Mouse (Mus musculus) layer of hippocampus, adult 9-10 months (tissue): ENCODE data around the gene Rcsd1.

Experiments used
- DNase-seq: peaks from one replicate; pipeline ENCODE4 v3.0.0; 2022; ENCODE audit warnings: low spot score

The Rcsd1 gene

DNA sequence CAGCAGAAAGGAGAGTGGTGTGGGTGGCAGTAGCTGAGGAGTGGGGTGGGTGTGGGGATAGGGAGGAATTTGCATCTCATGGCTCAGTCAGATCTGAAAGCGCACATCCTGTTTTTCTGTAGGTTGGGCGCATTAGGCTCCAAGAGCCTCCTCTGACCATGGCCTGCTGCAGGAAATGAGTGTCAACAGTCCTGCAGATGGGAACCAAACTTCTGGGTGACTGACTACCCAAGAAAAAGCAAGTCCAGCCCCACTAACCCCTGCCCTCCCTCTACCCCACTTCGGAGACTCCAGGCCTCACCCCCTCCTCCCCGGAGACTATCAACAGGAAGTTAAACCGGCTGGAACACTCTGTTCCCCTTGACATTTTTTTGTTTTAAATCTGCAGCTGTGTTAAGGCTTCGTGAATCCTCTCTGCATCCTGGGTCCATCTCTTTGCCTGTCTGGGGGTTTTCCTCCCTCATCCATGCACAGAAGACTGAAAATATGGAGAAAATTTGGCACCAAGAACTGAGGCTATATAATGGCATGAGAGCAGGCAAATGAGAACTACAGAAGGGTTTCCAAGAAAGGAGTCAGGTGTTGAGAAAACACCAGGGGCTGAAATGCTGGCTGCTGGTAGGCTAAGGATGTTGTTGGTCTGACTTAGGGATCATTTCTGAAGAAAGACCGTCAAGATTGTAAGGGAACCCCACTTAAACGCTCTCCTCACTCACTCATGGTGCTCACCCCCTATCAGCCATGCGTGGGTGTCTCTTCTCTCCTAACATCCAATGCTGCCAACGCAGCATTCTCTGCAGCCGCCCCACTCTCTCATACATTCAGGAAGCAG is 8.4 kb upstream of the Rcsd1 start:
- DNase-seq, result no peak

DNA sequence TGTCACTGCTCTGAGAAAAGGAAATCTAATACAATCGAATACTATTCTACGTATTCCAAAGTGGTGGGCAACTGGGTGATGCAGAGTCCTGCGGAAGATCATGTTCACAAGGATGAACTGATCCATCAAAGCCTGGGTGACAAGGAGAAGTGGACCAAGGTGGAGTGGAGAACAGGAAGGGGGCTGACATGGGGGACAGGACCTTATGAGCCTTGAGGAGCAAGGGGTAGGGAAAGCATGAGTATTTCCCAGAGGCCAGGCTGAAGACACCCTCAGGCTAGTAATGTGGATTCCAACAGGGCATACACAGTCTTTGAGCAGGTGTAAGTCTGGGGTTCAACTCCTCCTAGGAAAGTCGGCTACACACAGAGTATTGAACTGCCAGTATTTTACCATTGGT is 6.9 kb upstream of the Rcsd1 start:
- no peak for DNase-seq

DNA sequence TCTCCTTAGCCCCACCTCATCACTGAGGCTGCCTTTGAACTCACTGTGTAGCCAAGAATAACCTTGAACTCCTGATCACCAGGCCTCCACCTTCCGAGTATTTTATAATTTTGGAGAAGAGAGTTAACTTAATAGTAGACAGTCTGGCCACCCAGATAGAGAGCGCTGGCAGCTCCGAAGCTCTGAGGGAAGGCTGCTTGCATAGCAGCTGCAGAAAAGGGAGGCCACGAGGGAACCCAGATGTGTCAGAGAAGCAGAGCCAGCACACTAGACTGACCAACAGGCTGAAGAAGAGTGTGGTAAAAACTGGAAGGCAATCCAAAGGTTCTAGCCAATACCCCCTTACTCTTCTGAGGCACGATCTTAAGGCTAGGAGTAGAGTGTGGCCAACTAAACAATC is 4.2 kb upstream of the Rcsd1 start:
- no peak for DNase-seq

DNA sequence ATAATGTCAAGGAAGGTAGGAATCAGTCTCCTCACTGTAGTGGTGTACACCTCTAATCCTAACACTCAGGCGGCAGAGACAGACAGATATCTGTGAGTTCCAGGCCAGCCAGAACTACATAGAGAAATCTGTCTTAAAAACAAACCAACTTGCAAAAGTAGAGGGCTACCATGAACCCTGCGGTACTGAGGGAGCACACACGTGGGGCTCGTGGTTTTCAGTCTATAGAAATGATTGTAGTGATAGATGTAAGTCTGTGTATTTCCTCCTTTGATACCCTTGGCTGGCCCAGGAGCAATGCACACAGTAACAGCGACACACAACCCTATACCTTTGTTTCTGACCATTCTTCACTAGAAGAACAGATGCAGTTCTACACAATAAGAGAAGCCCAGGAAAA is 2.4 kb upstream of the Rcsd1 start:
- no peak for DNase-seq

DNA sequence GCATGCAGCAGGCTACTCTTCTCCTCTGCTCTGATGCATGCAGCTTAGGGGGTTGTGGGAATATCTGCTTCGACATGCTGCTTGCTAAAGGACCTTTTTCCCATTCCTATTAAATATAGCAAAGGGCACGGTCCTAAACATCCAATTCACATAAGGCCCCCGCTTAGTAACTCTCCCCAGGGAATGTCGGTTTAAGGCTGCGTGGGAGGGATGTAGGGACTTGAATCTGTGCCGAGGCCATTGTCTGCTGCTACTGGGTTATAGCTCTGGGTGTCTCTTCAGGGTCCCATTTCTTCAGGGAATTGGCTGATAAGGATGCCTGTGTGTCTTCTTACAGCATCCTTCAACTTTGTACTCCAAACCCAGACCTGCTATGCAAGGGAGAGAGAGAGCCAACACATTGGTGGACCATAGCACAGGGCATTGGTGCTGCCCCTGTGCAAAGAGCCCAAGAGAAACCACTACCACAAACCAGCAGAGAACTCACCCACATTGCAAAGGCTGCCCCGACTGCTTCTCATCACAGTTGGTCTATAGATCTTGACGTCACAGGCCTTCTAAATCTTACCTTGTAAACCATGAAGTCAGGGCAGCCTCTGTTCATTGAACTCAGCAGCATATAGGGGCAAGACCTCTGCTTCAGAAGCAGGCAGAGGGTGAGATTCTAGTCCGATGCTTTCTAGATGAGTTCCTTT is 724 bp downstream of the Rcsd1 start:
- no peak for DNase-seq

DNA sequence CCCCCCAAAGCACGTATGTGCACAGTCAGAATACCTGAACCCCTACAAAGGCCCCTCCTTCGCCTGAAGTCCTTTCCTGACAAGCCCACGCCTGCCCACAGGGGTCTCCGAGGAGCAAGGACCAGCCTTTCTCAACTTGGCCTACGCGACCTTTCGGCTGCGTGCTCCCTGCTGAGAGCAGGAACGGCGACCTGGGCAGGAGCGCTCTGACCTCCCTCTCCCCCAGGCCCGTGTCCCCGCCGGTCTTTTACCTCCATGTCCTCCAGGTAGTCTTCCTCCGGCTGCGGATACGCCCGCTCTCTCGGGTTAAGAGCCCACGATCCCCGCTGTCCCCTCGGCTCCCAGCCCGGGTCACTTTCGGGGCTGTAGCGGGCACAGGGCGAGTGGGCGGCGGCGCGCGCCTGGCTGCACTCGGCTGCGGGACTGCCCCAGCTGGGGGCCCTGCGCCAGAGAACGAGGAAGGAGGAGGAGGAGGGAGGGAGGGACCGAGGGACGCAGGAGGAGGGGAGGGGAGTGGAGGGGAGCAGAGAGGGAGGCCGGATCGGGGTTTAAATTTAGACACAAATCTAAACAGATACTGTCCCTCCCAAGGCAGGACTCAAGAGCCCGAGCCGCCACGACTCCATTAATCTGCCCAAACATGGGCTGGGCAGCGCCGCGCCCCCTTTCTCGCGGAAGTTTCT is 1.8 kb downstream of the Rcsd1 start:
- no peak for DNase-seq

DNA sequence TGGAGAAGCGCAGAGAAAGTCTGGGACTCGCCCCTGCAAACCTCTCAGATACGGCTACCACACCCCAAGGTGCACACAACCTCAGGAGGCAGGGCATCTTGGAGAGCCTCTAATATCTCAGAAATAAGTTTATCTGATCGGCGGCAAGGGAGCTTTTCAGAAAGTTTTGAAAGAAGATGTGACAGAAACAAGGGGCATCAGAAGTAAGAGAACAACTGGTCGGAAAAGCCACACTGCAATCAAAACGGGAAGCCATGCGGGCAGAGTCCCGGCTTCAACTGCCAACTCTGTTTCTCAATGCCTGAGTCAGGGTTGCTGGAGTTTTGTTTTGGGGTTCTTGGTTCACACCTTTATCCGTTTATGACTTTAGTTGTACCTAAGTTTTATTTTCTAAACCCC is 2.3 kb downstream of the Rcsd1 start:
- DNase-seq, result no peak

DNA sequence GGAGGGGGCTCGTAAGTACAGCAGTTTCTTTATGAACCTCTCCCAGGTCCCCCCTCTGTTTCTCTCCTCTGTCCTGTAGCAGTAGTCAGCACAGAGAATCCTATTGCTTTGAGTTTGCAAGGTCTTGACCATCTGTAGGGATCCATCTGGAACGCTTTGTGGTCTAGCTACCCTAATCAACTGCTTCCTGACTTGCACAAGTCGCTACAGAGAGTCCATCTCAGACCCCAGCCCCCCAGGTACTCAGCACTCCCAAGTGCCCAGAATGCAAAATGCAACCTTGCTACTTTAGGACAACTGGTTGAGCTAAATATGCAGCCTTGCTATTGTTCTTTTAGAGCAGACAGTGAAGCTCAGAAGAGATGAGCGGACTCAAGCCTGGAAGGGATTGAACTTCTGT is 3.1 kb downstream of the Rcsd1 start:
- DNase-seq, result no peak

DNA sequence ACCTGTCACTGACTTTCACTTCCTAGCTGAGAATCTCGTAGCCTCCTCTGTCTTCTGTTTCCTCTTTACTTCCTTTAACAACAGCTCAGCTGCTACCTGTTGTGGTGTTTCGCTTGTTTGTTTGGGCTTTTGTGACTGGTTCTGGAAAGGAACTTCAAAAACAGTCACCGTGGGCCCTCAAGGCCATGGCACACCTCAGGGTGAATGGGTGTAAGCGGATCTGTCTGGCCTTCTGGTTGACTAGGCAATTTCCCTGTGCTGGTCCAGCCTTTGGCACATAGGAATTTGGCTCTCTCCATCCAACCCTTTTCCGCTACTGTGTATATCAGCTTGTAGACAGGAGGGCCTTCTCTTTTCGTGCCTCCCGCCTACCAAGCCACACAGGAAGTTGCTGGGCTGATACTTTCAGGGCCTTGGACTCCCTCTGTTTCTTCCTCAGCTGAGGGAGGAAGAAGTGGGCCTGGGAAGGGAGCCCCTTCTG is 3.6 kb downstream of the Rcsd1 start:
- no peak for DNase-seq

DNA sequence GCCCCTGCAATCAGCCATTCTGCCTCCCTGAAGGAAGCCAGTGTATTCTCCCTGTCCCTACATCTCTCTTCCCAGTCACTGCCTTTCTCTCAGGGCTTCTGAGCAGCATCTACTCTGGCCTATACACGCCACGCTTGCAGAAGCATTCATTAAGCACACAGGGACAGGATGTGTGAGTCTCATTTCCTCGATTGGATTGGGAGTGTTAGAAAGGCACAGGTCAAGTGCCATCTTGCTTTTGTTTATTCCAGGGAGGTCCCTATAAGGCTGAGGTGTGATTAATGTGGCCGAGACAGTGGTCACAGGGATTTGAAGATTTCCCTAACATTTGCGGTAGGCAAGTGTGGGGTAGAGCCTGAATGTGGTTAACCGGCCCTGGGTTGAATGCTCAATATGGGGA is 4.2 kb downstream of the Rcsd1 start:
- DNase-seq, result no peak

DNA sequence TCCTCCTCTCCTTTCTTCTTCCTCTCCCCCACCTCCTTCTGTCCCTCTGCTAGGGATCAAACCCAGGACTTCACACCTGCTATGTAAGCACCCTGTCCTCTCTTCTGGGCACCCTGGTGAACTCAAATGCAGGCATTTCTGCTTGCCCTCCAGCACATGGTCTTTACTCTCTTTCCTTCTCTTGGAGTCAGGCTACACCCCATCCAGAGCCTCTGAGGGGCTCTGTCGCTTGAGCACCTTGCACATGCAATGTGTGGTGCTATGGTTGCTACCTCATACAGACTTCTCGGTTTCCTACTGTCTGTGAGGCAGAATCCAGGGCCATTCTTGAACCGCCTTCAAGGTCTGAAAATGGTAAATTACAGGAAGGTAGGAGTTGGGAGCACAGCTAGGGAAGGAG is 4.7 kb downstream of the Rcsd1 start:
- no peak for DNase-seq

DNA sequence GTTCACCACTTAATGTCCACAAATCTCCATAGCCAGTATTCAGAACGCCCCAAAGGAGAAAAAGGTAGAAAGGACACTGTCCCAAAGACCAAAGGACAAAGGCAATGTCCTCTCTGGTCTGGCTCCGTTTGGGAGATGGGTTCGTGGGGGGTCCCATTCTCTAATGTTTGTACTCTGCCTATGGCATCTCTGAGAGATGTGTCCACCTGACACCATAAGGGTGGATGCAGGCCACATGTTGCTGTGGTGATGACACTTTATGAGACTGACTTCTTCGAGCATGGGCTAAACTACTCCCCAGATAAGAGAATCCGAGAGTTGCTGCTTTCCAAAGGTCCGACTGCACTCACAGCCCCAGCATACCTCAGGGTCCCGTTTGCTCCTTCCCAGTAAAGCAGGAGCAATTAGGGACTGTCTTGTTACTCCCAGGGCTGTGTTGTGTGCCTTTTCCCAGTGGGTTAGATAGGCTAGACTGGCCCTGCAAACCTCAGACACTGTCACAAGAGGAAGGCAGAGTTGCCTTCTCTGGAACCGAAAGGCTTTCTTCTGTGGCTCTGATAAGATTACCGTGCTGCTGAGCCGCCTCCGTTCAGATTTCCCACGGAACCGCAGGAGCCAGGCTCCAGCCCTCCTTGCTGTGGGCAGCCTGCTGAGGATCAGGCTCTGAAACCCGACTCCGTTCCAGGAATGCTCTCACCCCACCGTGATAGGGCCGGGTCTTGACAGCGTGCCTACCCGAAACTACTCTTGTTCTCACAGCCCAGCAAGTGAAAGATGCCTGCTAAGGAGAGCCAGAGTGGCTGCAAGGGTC is 7.1 kb downstream of the Rcsd1 start:
- no peak for DNase-seq

DNA sequence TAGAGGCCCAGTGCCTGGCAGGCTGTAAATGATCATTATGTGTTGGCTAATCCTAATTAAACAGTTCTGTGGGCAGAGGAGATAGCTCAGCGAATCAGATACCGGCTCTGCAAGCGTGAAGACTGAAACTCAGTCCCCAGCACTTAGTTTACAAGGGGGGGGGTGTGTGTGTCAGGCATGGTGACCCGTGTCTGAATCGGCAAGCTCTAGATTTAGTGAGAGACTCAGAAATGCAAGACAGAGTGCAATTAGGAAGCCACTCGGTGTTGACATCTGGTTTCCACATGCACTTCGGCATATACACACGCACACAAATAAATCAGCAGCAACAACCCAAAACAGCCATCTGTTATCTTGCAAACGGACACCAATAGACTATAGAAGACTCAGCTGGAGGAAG is 8.0 kb downstream of the Rcsd1 start:
- no peak for DNase-seq

DNA sequence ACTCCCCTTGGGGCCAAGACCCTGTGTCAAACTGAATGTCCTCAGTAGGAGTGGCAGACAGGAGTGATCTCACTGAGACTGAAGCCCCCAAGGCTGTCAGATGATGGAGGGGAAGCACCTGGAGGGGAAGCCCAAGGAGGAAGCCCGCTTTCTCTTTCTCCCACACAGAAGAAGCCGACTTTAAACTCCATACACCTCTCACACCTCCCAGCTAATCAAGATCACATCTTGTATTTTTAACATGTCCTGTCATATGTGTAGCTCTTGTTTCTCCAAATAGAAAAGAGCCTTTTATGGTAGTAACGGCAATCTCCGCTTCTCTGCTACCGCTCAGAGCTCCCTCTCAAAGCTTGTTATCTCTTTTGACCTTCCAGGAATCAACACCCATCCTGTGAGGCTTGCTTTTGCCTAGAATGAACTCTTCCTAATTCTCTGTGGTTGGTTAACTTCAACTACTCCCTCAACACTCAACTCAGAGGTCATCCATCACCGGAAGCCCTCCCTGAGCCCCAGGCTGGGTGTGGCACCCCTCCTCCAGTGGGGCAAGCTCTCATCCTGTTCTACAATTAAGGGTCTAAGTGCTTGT is 8.5 kb downstream of the Rcsd1 start:
- DNase-seq, result no peak

DNA sequence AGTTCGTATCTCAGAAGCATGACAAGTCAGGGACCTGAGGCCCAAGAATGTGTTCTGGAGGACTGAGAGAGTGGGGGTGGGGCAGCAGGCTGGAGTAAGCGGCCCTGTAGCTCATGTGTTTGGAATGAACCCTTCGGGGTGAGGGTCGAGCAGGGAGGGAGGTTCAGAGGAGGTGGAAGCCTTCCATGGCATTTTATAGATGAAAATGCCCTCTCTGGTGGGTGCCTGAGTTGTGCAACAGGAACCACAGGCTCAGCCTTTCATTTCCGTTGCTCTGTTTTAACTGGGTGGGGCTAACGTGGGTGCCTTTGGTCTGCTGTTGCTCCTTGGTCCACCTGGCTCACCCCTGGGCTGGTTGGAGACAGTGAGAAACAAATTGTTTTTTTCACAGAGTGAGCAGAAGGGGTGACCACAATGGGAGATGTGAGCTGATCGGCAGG is 9.2 kb downstream of the Rcsd1 start:
- DNase-seq, result no peak

DNA sequence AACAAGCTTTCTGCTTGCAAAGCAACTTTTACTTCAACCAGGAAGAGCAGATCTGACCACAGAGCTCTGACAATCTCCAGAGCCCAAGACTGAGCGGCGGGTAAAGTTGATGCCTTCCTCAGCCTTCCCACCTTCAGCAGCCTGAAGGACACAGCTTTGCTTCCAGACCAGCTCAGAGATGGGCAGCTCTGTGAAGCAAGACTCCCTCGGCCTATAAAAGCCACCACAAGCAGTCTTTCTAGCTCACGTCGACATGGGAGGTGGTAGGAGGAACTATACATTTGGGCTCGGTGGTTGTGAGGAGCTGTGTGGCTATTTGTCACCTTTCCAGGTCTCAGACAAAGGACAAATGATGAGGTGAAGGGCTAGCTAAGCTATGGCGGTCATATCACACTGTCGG is 11.9 kb downstream of the Rcsd1 start:
- no peak for DNase-seq

DNA sequence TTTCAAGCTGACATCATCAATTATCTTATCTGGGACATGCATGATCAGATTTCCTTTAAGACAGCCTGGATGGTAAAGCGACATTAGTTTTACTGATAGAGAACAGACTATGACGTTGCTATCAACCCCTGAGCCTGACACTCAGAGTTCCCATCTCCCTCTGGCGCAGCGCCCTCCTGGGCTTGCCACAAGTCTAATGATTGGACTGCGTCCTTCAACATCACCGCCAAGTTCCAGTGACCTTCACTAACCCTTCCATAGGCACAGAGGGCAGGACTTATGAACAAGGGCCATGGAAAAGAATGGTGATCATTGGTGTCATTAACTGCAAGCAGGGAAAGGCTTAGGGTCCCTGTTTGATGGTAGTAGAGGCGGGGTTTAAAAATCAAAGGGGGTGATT is 12.7 kb downstream of the Rcsd1 start:
- no peak for DNase-seq

DNA sequence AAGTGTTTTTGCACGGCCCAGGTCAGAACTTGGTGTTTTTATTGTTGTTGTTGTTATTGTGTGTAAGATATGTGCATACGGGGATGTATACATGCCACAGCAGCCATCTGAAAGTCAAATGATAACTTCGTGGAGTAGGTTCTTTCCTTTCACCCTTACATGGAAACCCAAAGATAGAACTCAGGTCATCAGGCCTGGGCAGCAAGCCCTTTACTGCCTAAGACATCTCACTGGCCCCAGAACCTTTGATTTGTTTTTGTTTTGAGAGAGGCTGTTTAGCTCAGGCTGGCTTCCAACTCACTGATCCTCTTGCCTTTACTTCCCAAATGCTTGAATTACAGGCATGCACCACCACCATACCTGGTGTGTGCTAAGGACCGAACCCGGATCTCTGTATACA is 13.5 kb downstream of the Rcsd1 start:
- DNase-seq, result no peak

DNA sequence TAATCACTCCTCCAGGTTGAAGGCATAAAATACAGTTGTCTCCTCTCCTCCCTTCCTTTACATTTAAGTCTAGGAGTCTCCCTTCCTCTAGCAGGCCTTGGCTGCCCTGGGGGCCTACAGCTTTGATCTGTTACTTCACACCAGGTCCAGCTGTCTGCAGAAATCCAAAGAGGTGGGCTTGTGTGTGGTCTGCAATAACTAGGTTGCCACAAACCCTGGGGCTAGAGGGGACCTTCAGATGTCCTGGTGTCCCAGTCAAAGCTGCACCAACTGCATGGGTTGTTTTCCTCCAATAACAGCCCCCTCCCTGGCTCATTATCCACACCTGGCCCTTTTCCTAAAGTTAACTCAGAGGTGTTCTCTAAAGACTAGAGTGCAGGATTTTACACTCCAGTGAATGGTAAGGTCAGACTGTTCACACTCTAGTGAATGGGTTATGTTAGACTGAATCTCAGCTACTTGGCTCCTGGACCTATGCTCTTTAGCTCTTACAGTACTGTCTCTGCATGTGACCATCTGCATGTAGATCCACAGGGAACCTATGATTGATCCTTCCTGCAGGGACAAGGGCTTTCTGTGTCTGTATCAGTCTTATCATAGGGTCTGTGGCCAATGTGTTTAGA is 14.1 kb downstream of the Rcsd1 start:
- no peak for DNase-seq

DNA sequence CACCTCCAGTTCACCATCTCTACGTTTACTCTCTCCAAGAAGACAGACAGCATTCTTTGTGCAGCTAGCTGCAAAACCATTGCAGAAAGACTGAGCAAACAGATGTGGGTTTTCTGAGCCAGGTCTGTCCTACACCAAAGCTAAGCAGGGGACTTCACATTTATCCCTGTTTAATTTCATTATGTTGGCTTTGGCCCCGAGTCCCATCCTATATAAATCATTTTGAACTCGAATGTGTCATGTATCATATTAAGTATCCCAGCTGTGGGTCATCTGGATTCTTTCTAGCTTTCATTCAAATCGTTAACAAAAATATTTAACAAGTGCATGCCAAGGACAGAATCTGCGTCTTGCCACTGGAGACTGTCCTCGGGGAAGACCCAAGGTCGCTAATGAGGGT is 15.7 kb downstream of the Rcsd1 start:
- DNase-seq, result no peak

DNA sequence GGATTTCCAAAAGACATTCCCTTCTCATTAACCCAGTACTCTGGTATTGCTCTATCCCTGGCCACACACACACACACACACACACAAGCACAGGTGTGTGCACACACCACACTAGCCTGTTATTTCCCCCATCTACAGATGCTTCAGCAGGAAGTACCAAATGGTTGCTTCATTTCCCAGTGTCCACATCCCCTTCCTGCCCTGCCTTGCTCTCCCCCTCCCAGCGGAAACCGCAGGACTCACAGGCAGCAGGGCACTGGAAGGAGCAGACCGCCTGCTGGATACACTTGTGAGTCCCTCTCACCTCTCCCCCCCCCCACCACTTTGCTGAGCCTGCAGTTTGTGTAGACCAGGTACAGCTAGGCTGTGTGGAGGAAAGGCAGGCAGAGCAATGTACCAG is 18.0 kb downstream of the Rcsd1 start:
- DNase-seq, result no peak
